Mouse (Mus musculus): ENCODE measurements around the gene Hoxb7.

GRCm38 (mm10) chr11:96292565-96293301 lies 6.3 kb downstream of the Hoxb7 start:
- TF ChIP-seq CTCF (IDR thresholded peaks at IDR 0.05; ENCODE audit: low read depth, low read length), result no peak
- TF ChIP-seq POLR2A (IDR thresholded peaks at IDR 0.05; ENCODE audit: borderline replicate concordance, low read depth, low read length), result no peak

Data from bone marrow macrophage, adult 2 months (primary cell).